Mouse (Mus musculus) left cerebral cortex, postnatal 14 days (tissue): Measurements from ENCODE around the gene Klf6. TPM values are rescaled to one million over a fixed set of nuclear protein-coding genes. Genes with fewer than 3 reads are reported as not detected.

Source experiments
- DNase-seq, 2 experiments: peaks; one replicate each; pipeline ENCODE4 v3.0.0; 2021 to 2022; ENCODE audit warnings: low spot score in 2 of 2, mixed read lengths in 1 of 2
- intact Hi-C: fragments of 180-260 bp; cut with DNase I; formaldehyde crosslinking; loops from one replicate; pipeline ENCODE4 v1.15.1; 2025
- long read RNA-seq, 2 experiments: library from polyadenylated mRNA; stranded (forward); transcript quantifications; one replicate each; pipeline ENCODE4 v2.0.0; 2021
- total RNA-seq, 2 experiments: library from RNA; stranded (reverse); gene quantifications; 2 replicates each; pipeline ENCODE4 v1.2.3; 2021

Klf6 gene
- total RNA-seq = 10 to 100 TPM; 57.7 to 59.7 TPM
- long read RNA-seq, experiment 1, full-length matches to known transcripts = 27 of 49 reads
- long read RNA-seq, experiment 1, partial matches to known transcripts = 6 of 49 reads
- long read RNA-seq, experiment 1, other reads (novel, unspliced or antisense) = 16 of 49 reads
- long read RNA-seq, experiment 2, full-length matches to known transcripts = 16 of 27 reads
- long read RNA-seq, experiment 2, partial matches to known transcripts = 0 of 27 reads
- long read RNA-seq, experiment 2, other reads (novel, unspliced or antisense) = 11 of 27 reads

- intact Hi-C loops = loop anchor here (2.0 to 10.0 kb wide), 6 partner anchors 367 to 1199 kb away; no protein-coding TSS in a partner anchor
- peak; percentile 100 for DNase-seq
These were observed at the start of gene Klf6 for GRCm38 (mm10) chr13:5861157-5862002. Gene Klf6 (plus strand): TSS chr13:5861482.

GRCm38 (mm10) chr13:5813433-5813832 is 47.8 kb upstream of the Klf6 start:
- no peak for DNase-seq
- intact Hi-C loops = no loop called here

GRCm38 (mm10) chr13:5817250-5817649 is 44.0 kb upstream of the Klf6 start:
- intact Hi-C loops = no loop called here
- DNase-seq = no peak

- no peak for DNase-seq
- intact Hi-C loops = no loop called here
These were observed 42.1 kb upstream of the Klf6 start for GRCm38 (mm10) chr13:5819173-5819572.

- no peak for DNase-seq
- intact Hi-C loops = no loop called here
These were observed 38.7 kb upstream of the Klf6 start for GRCm38 (mm10) chr13:5822586-5822985.

- intact Hi-C loops = no loop called here
- no peak for DNase-seq
These were observed 38.1 kb upstream of the Klf6 start for GRCm38 (mm10) chr13:5823150-5823549.

GRCm38 (mm10) chr13:5824189-5824815 is 37.0 kb upstream of the Klf6 start:
- intact Hi-C loops = no loop called here
- no peak for DNase-seq

- intact Hi-C loops = no loop called here
- DNase-seq = no peak
These were observed 35.0 kb upstream of the Klf6 start for GRCm38 (mm10) chr13:5826170-5826827.

- DNase-seq = no peak
- intact Hi-C loops = no loop called here
These were observed 29.3 kb upstream of the Klf6 start for GRCm38 (mm10) chr13:5831976-5832375.

- intact Hi-C loops = no loop called here
- DNase-seq = peak in 1 of 2 experiments; percentile 6
These were observed 24.0 kb upstream of the Klf6 start for GRCm38 (mm10) chr13:5837174-5837777.

- intact Hi-C loops = no loop called here
- DNase-seq = no peak
These were observed 19.9 kb upstream of the Klf6 start for GRCm38 (mm10) chr13:5841418-5841817.

- no peak for DNase-seq
- intact Hi-C loops = no loop called here
These were observed 18.4 kb upstream of the Klf6 start for GRCm38 (mm10) chr13:5842911-5843310.

GRCm38 (mm10) chr13:5843829-5844228 is 17.5 kb upstream of the Klf6 start:
- intact Hi-C loops = no loop called here
- DNase-seq = no peak

GRCm38 (mm10) chr13:5844338-5844737 is 16.9 kb upstream of the Klf6 start:
- no peak for DNase-seq
- intact Hi-C loops = no loop called here

GRCm38 (mm10) chr13:5845161-5845590 is 16.1 kb upstream of the Klf6 start:
- DNase-seq = no peak
- intact Hi-C loops = no loop called here

GRCm38 (mm10) chr13:5845605-5846004 is 15.7 kb upstream of the Klf6 start:
- DNase-seq = no peak
- intact Hi-C loops = no loop called here

GRCm38 (mm10) chr13:5846860-5847259 is 14.4 kb upstream of the Klf6 start:
- no peak for DNase-seq

GRCm38 (mm10) chr13:5847736-5848135 is 13.5 kb upstream of the Klf6 start:
- intact Hi-C loops = no loop called here
- no peak for DNase-seq

More at GRCm38 (mm10) chr13:5846860-5847259, 14.4 kb upstream of the Klf6 start:
- intact Hi-C loops = no loop called here

- peak in 1 of 2 experiments; percentile 37 for DNase-seq
- intact Hi-C loops = loop anchor here (2.0 to 10.0 kb wide), 5 partner anchors 366 to 1198 kb away; no protein-coding TSS in a partner anchor
These were observed 578 bp upstream of the Klf6 start for GRCm38 (mm10) chr13:5860651-5861156.
